Comparison of ENCODE assay signal across 8 mouse cellular contexts in the genomic region with DNA sequence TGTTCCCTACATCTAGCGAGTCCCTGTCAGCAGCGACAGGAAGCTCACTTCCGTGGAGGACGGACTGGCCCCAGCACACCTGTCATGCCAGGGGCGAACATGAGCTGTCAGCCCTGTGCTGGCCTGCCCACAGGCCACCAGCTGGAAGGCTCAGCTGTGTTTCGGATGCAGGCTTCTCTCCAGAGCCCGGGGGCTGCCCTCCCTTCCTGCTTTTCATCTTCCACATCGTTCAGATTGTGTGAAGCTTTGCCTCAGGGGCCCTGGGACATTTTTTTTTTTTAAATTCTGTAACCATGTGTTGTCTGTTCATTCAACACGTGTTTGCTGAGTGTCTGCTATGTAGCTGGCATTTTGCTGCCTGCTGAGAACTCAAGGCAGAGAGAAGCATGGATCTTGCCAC.
DNase-seq lines count a peak whose midpoint lies in the region; ATAC-seq and TF ChIP-seq lines count a peak whose summit lies in the region.
"Had no signal": no experiment of that assay in that cellular context is flagged by ENCODE, and none has a peak within 500 bp of the region (broad histone marks: within the 10 kb centered on the region; RNA-seq: fewer than 3 reads in every experiment).

No protein-coding gene starts in this region.

- no peak for TF ChIP-seq CTCF in left cerebral cortex, adult 2 months (IDR thresholded peaks at IDR 0.05)

- H3K4me2 ChIP-seq in embryonic facial prominence, embryonic 11.5 days (ENCODE audit: low read depth, low read length), result peak overlapping the region; percentile 34
- H3K4me2 ChIP-seq in limb, embryonic 12.5 days, result peak overlapping the region; percentile 46

- no peaks in the 10 kb centered on the region; the same call in 1 of the 2 replicates for H3K4me1 ChIP-seq in embryonic facial prominence, embryonic 11.5 days (ENCODE audit: control insufficient read depth, insufficient read depth, low read length)
- H3K4me1 ChIP-seq in limb, embryonic 12.5 days (replicated peaks), result peaks cover 11% of the 10 kb centered on the region

- intact Hi-C loops in left cerebral cortex, adult 2 months (cut with DNase I), result no loop called here

- peak; percentile 58; the same call in 1 of the 2 replicates for ATAC-seq in embryonic facial prominence, embryonic 11.5 days (replicated peaks; ENCODE audit: insufficient number of reproducible peaks, low FRiP score, low TSS enrichment, low read depth)
- ATAC-seq in limb, embryonic 12.5 days (ENCODE audit: insufficient number of reproducible peaks, insufficient read depth, low FRiP score, low TSS enrichment, low read depth), result peak; percentile 73; the same call in 1 of the 2 replicates

- H3K9ac ChIP-seq in embryonic facial prominence, embryonic 11.5 days (replicated peaks; ENCODE audit: low read length), result no peak overlapping the region
- no peak overlapping the region for H3K9ac ChIP-seq in limb, embryonic 12.5 days (replicated peaks)
- H3K9ac ChIP-seq: liver, embryonic 14.5 days had no signal

- H3K4me3 ChIP-seq in left cerebral cortex, adult 2 months, result peak overlapping the region; percentile 16; the same call in 1 of the 2 replicates
- no peak overlapping the region for H3K4me3 ChIP-seq in embryonic facial prominence, embryonic 11.5 days (ENCODE audit: low read depth, low read length)
- H3K4me3 ChIP-seq in limb, embryonic 12.5 days (replicated peaks), result no peak overlapping the region

- 23% methylated on average over 9 of the region's 9 CpGs for WGBS in embryonic facial prominence, embryonic 11.5 days
- 8% methylated on average over 9 of the region's 9 CpGs for whole genome bisulfite sequencing in limb, embryonic 12.5 days

- H3K36me3 ChIP-seq in embryonic facial prominence, embryonic 11.5 days (replicated peaks; ENCODE audit: control insufficient read depth, insufficient read depth, low read depth, low read length), result no peaks in the 10 kb centered on the region
- H3K36me3 ChIP-seq in limb, embryonic 12.5 days, result no peaks in the 10 kb centered on the region

- H3K27me3 ChIP-seq in embryonic facial prominence, embryonic 11.5 days (ENCODE audit: control insufficient read depth, insufficient read depth, low read length), result no peaks in the 10 kb centered on the region
- no peaks in the 10 kb centered on the region for H3K27me3 ChIP-seq in limb, embryonic 12.5 days

- H3K9me3 ChIP-seq in embryonic facial prominence, embryonic 11.5 days (replicated peaks; ENCODE audit: control insufficient read depth, low read length), result no peaks in the 10 kb centered on the region
- H3K9me3 ChIP-seq in limb, embryonic 12.5 days, result no peaks in the 10 kb centered on the region

- DNase-seq in left cerebral cortex, adult 2 months (ENCODE audit: extremely low spot score in 1 of 2, low spot score in 2 of 2), result peak; percentile 17 to 25
- no peak for DNase-seq in left cerebral cortex, adult 11 months (ENCODE audit: low spot score)
- peak; percentile 40 for DNase-seq in T-cell, adult 2 months (ENCODE audit: low spot score)
- DNase-seq in embryonic facial prominence, embryonic 11.5 days (ENCODE audit: low spot score), result peak; percentile 69
- DNase-seq in thymus, postnatal 14 days, result peak; percentile 81
- no peak for DNase-seq in layer of hippocampus, postnatal 25 days (ENCODE audit: extremely low spot score in 1 of 2, low spot score in 1 of 2)

- no peak overlapping the region for H3K27ac ChIP-seq in left cerebral cortex, adult 2 months
- no peak overlapping the region for H3K27ac ChIP-seq in embryonic facial prominence, embryonic 11.5 days (replicated peaks; ENCODE audit: low read depth, low read length)
- peak overlapping the region; percentile 62; the same call in 1 of the 2 replicates for H3K27ac ChIP-seq in limb, embryonic 12.5 days
- H3K27ac ChIP-seq: liver, embryonic 14.5 days had no signal

Comparison
In these comparisons a context has a peak if more than half of its experiments do, and no peak if none do; other contexts are left out.
1. DNase-seq: peak in left cerebral cortex, adult 2 months (2 of 2), T-cell, adult 2 months (single experiment), embryonic facial prominence, embryonic 11.5 days (single experiment) and thymus, postnatal 14 days (single experiment); none in left cerebral cortex, adult 11 months (single experiment) and layer of hippocampus, postnatal 25 days (0 of 2).